Mouse (Mus musculus) cerebellum, adult 8-10 months (tissue): ENCODE results near the gene Crygd.

Source experiments
- DNase-seq: peaks from one replicate; pipeline ENCODE4 v3.0.0; 2022

Gene Crygd

DNA sequence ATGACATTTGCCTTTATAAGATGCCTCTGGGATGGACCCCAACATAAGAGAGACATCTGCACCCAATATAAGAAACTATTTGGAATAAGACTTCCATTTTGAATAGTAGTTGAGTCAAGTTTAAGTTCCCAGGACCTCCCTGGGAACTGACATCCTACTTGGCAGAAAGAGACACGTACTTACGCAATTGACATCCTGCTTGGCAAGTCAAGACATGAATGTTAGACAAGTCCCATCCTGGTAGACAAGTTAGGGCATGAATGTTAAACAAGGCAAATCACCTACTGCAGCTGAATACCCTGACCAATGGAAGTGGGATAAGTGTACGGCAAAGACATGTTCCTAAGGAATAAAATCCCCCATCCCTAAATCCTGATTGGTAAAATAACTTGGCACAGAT is 21.4 kb downstream of the Crygd start:
- DNase-seq, result no peak

- no peak for DNase-seq
These were observed 22.4 kb downstream of the Crygd start for GRCm38 (mm10) chr1:65040806-65041205.

- DNase-seq, result no peak
These were observed 23.6 kb downstream of the Crygd start for GRCm38 (mm10) chr1:65039679-65040078.

DNA sequence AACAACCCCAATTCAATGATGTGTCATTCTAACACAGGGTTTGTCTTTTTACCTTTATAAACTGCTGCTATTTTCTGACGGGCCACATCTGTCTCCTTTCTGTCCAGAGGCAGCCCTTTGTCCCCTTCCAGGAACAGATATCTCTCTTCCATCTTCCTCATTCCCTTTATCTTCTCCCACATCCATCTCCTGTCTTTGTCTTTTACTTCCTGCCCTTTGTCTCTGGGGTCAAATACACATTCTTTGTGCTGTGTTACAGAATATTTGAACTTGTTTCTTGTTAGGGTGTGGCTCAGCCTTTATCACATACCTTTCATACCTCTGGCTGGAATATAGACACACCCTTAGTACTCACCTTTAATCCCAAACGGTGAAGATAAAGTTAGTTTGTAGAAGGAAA is 25.7 kb downstream of the Crygd start:
- DNase-seq, result no peak

GRCm38 (mm10) chr1:65035513-65035912 is 27.7 kb downstream of the Crygd start:
- no peak for DNase-seq

- DNase-seq, result no peak
These were observed 30.6 kb downstream of the Crygd start, which contains the start of gene Akr1cl for GRCm38 (mm10) chr1:65032641-65033040. Gene Akr1cl, minus strand, starts transcription at chr1:65032759.

- DNase-seq, result no peak
These were observed 35.0 kb downstream of the Crygd start for GRCm38 (mm10) chr1:65028206-65028605.

GRCm38 (mm10) chr1:65012726-65013125 is 50.5 kb downstream of the Crygd start:
- no peak for DNase-seq
